Mouse (Mus musculus) cerebellum, adult 2 months (tissue): ENCODE results near the gene Nrxn2.

Source experiments
- CTCF ChIP-seq: fragments of 200-500 bp; IDR thresholded peaks from 2 replicates; pipeline ENCODE4 v1.5.1; 2011; ENCODE audit warnings: low read depth, mild to moderate bottlenecking, control low read depth, low read length, moderate library complexity, borderline replicate concordance; ENCODE audit not compliant: insufficient read depth
- POLR2A ChIP-seq: fragments of 200-500 bp; IDR thresholded peaks from 2 replicates; pipeline ENCODE4 v1.6.1; 2011; ENCODE audit warnings: low read length, control low read depth, borderline replicate concordance; ENCODE audit not compliant: insufficient read depth

GRCm38 (mm10) chr19:6420481-6421210 is 2.1 kb downstream of the Nrxn2 start:
- TF ChIP-seq CTCF (no peak), POLR2A (no peak)
